Mouse (Mus musculus) large intestine, adult 2 months (tissue): Measurements from ENCODE around the gene Cbfa2t3. TPM values are rescaled to one million over a fixed set of nuclear protein-coding genes. Genes with fewer than 3 reads are reported as not detected.

ENCODE experiments used
- DNase-seq: peaks from one replicate; pipeline ENCODE4 v3.0.0-alpha.2; 2012; ENCODE audit warnings: low read depth, low spot score
- WGBS: fragments of 180-500 bp; shearing (Covaris S2); methylation state at CpG from one replicate; pipeline ENCODE4 v1.1.7; 2018; 5-methylcytosine and 5-hydroxymethylcytosine counted together
- polyA plus RNA-seq: library from polyadenylated mRNA; depleted of rRNA; stranded (reverse); fragments of >200 nt; gene quantifications from 2 replicates; pipeline ENCODE4 v1.2.3, GENCODE M21; 2012; rRNA removed

The Cbfa2t3 gene
- polyA plus RNA-seq, 1 experiment = 5.7 TPM

- no peak for DNase-seq
- 44% methylated on average over 9 of the region's 9 CpGs for WGBS
Observed at GRCm38 (mm10) chr8:122584981-122585380, 113.9 kb downstream of the Cbfa2t3 start.

GRCm38 (mm10) chr8:122580926-122581325 is 118.0 kb downstream of the Cbfa2t3 start:
- 82% methylated on average over 15 of the region's 15 CpGs for WGBS
- no peak for DNase-seq

- no peak for DNase-seq
- 73% methylated on average over 7 of the region's 7 CpGs for WGBS
Observed at GRCm38 (mm10) chr8:122579196-122579595, 119.7 kb downstream of the Cbfa2t3 start.

- WGBS = 51% methylated on average over 10 of the region's 10 CpGs
- no peak for DNase-seq
Observed at GRCm38 (mm10) chr8:122577116-122577515, 121.8 kb downstream of the Cbfa2t3 start.

- WGBS = under 1% methylated on average over 39 of the region's 39 CpGs
- DNase-seq = no peak
Observed at GRCm38 (mm10) chr8:122576648-122577022, 122.3 kb downstream of the Cbfa2t3 start, which contains the start of gene Aprt. TSS of gene Aprt (minus strand) at chr8:122576909.

GRCm38 (mm10) chr8:122575735-122576647 is 122.9 kb downstream of the Cbfa2t3 start:
- no peak for DNase-seq
- WGBS = 9% methylated on average over 21 of the region's 21 CpGs

- 46% methylated on average over 8 of the region's 8 CpGs for WGBS
- DNase-seq = no peak
Observed at GRCm38 (mm10) chr8:122575286-122575685, 123.6 kb downstream of the Cbfa2t3 start.

Other genes starting within 250 kb of the Cbfa2t3 start
- 1.4 and 1.6 TPM in 2 replicates for gene Snai3, start 238.4 kb downstream of the Cbfa2t3 start, polyA plus RNA-seq
- gene Rnf166, start 223.0 kb downstream of the Cbfa2t3 start, polyA plus RNA-seq = 49.6 and 52.5 TPM in 2 replicates
- gene Ctu2, start 223.0 kb downstream of the Cbfa2t3 start, polyA plus RNA-seq = 20.8 and 27.6 TPM in 2 replicates
- gene Piezo1, start 147.8 kb downstream of the Cbfa2t3 start, polyA plus RNA-seq = 35.4 and 38.3 TPM in 2 replicates
- gene Cdt1, start 131.1 kb downstream of the Cbfa2t3 start, polyA plus RNA-seq = 42.7 and 43.0 TPM in 2 replicates
- 318 and 399 TPM in 2 replicates for gene Aprt, start 122.2 kb downstream of the Cbfa2t3 start, polyA plus RNA-seq
- 19.1 and 24.5 TPM in 2 replicates for gene Galns, start 87.6 kb downstream of the Cbfa2t3 start, polyA plus RNA-seq
- gene Trappc2l, start 87.5 kb downstream of the Cbfa2t3 start, polyA plus RNA-seq = 165 and 169 TPM in 2 replicates
- gene Pabpn1l, start 76.4 kb downstream of the Cbfa2t3 start, polyA plus RNA-seq = 0.07 and 0.10 TPM in 2 replicates
- 30.5 and 34.6 TPM in 2 replicates for gene Acsf3, start 76.4 kb upstream of the Cbfa2t3 start, polyA plus RNA-seq
- gene Cdh15, start 148.9 kb upstream of the Cbfa2t3 start, polyA plus RNA-seq = 0.05 TPM in 1 of 2 replicates, not detected in the other